Mouse (Mus musculus) thymus, postnatal 36 days (tissue): ENCODE data around the gene Rnf214.
A peak's percentile ranks its signal among the peaks of the same experiment; 100 is the strongest.
"Not testable (repeated sequence)": the region's sequence is repeated elsewhere in the genome, so short reads cannot be mapped to it uniquely, and the experiment has no call there.

Experiments used
- DNase-seq, 2 experiments: peaks; one replicate each; pipeline ENCODE4 v3.0.0; 2022; ENCODE audit warnings: mixed read lengths in 2 of 2

Gene Rnf214

GRCm38 (mm10) chr9:45849528-45850408 lies 56.9 kb downstream of the Rnf214 start:
- no peak for DNase-seq

GRCm38 (mm10) chr9:45846891-45847460 lies 59.7 kb downstream of the Rnf214 start:
- DNase-seq = no peak

GRCm38 (mm10) chr9:45846176-45846575 lies 60.5 kb downstream of the Rnf214 start:
- DNase-seq = not testable (repeated sequence)

- DNase-seq = no peak
Observed at GRCm38 (mm10) chr9:45845541-45845940, 61.2 kb downstream of the Rnf214 start.

- DNase-seq = no peak
Observed at GRCm38 (mm10) chr9:45843780-45844179, 62.9 kb downstream of the Rnf214 start.

GRCm38 (mm10) chr9:45843007-45843406 lies 63.7 kb downstream of the Rnf214 start:
- no peak for DNase-seq

GRCm38 (mm10) chr9:45841458-45841857 lies 65.3 kb downstream of the Rnf214 start:
- DNase-seq = no peak

GRCm38 (mm10) chr9:45840331-45840730 lies 66.4 kb downstream of the Rnf214 start:
- DNase-seq = no peak

GRCm38 (mm10) chr9:45839982-45840300 lies 66.8 kb downstream of the Rnf214 start:
- no peak for DNase-seq

GRCm38 (mm10) chr9:45839139-45839981 lies 67.4 kb downstream of the Rnf214 start:
- DNase-seq = no peak

GRCm38 (mm10) chr9:45838434-45839138 lies 68.1 kb downstream of the Rnf214 start, which contains the start of gene Bace1:
Gene Bace1, plus strand, starts transcription at chr9:45838580.
- peak in 1 of 2 experiments; percentile 19 for DNase-seq

GRCm38 (mm10) chr9:45838069-45838433 lies 68.7 kb downstream of the Rnf214 start:
- DNase-seq = no peak

GRCm38 (mm10) chr9:45833461-45833860 lies 73.2 kb downstream of the Rnf214 start:
- no peak for DNase-seq

- DNase-seq = no peak
Observed at GRCm38 (mm10) chr9:45832898-45833297, 73.8 kb downstream of the Rnf214 start.

GRCm38 (mm10) chr9:45829107-45829506 lies 77.6 kb downstream of the Rnf214 start:
- DNase-seq = peak; percentile 77 to 81

GRCm38 (mm10) chr9:45828291-45828963 lies 78.3 kb downstream of the Rnf214 start, which contains the start of gene Cep164:
Gene Cep164, minus strand, starts transcription at chr9:45828691.
- DNase-seq = peak; percentile 81 to 87

GRCm38 (mm10) chr9:45827663-45828290 lies 78.9 kb downstream of the Rnf214 start:
- no peak for DNase-seq

GRCm38 (mm10) chr9:45818406-45819011 lies 88.2 kb downstream of the Rnf214 start:
- DNase-seq = no peak

GRCm38 (mm10) chr9:45815525-45815924 lies 91.2 kb downstream of the Rnf214 start:
- DNase-seq = no peak

GRCm38 (mm10) chr9:45815113-45815512 lies 91.6 kb downstream of the Rnf214 start:
- DNase-seq = no peak
